Mouse (Mus musculus) gastrocnemius, postnatal 14 days (tissue): Measurements from ENCODE around the gene Trub1. TPM values are rescaled to one million over a fixed set of nuclear protein-coding genes. Genes with fewer than 3 reads are reported as not detected.

ENCODE experiments used
- DNase-seq: peaks from one replicate; pipeline ENCODE4 v3.0.0; 2021; ENCODE audit warnings: mixed read lengths
- intact Hi-C: fragments of 180-260 bp; cut with DNase I; formaldehyde crosslinking; loops from one replicate; pipeline ENCODE4 v1.15.1; 2025; ENCODE audit warnings: low total_unique reads
- long read RNA-seq, 2 experiments: library from polyadenylated mRNA; stranded (forward); transcript quantifications; one replicate each; pipeline ENCODE4 v2.0.0; 2021
- total RNA-seq, 2 experiments: library from RNA; stranded (reverse); gene quantifications; 2 replicates each; pipeline ENCODE4 v1.2.3; 2021

Gene Trub1
- total RNA-seq, result 10 to 100 TPM in 1 of 2 experiments, 1 to 10 TPM in 1; 9.3 to 11.0 TPM
- long read RNA-seq, experiment 1, transcript Trub1-202 (8 exons, 3,789 nt), result major isoform, 17 of 17 reads
- long read RNA-seq, experiment 1, partial matches to known transcripts, result 0 of 17 reads
- long read RNA-seq, experiment 1, other reads (novel, unspliced or antisense), result 0 of 17 reads
- long read RNA-seq, experiment 2, transcript Trub1-202 (8 exons, 3,789 nt), result major isoform, 13 of 16 reads
- long read RNA-seq, experiment 2, partial matches to known transcripts, result 0 of 16 reads
- long read RNA-seq, experiment 2, other reads (novel, unspliced or antisense), result 3 of 16 reads

- DNase-seq, result peak; percentile 82
- intact Hi-C loops, result loop anchor here (5.0 kb wide), 1 partner anchor 50 kb away; no protein-coding TSS in a partner anchor
These were observed at the start of gene Trub1 for GRCm38 (mm10) chr19:57452492-57453217. Gene Trub1, plus strand, starts transcription at chr19:57452912.

GRCm38 (mm10) chr19:57403700-57404501 lies 48.8 kb upstream of the Trub1 start:
- peak; percentile 85 for DNase-seq
- intact Hi-C loops, result loop anchor here (5.0 kb wide), 2 partner anchors 48 to 238 kb away; partner anchors contain the start of gene Trub1

DNA sequence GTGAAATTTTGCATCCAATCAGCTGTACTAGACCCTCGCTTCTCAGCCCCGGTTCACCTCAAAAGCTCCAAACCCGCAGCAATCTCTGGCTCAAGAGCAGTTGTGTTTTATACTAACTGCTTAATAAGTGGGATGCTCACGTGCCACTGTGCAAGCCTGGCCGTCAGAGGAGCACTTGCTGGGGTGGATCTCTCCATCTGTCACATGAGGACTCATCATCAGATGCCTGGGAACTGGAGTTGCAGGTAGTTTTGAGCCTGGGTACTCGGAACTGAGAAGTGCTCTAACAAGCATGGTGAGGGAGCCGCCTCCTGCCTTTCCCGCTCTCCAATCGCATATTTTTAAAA lies 48.2 kb upstream of the Trub1 start:
- intact Hi-C loops, result loop anchor here (5.0 kb wide), 2 partner anchors 48 to 238 kb away; partner anchors contain the start of gene Trub1
- no peak for DNase-seq

GRCm38 (mm10) chr19:57407947-57408346 lies 44.8 kb upstream of the Trub1 start:
- intact Hi-C loops, result no loop called here
- DNase-seq, result no peak

DNA sequence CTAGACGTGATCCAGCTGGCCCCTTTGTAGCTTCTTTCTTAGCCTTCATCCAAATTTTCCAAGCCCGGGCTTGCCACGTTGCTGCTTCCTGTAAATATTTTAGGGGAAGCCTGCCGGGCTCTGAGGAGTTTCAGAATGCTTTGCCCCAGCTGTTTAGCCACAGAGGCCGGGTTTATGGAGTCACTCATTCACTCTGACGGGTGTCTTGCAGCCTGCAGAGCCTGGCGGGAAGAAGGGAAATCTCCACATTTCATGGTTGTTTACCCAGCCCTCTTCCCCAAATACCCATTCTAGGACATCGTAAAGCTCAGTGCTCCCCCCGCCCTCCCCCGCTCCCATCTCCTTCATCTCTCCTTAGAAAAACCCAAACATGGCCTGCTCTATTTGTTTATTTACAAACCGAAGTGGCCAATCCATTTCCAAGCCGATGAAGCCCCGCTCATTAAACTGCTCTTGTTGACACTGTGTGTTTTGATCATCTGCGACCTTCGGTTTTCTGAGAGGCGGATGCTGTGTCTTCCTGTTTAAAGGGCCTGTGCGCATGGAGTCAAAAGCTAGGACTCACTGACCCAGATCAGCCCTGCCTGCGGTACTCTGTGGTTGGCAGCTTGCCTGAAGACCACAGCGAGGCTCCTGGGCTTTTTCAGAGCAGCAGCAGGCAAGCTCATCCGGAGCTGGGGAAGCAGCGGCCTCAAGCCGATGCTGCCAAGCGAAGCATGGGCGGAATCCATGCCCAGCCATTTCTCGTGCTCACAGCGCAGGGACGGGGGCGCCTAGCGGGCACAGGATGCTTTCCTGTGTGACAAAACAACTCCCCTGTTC lies 41.1 kb upstream of the Trub1 start:
- peak; percentile 84 for DNase-seq
- intact Hi-C loops, result no loop called here

- intact Hi-C loops, result no loop called here
These were observed 39.5 kb upstream of the Trub1 start for GRCm38 (mm10) chr19:57413170-57413569.

GRCm38 (mm10) chr19:57413918-57414317 lies 38.8 kb upstream of the Trub1 start:
- intact Hi-C loops, result no loop called here
- DNase-seq, result no peak

More at GRCm38 (mm10) chr19:57413170-57413569, 39.5 kb upstream of the Trub1 start:
- DNase-seq, result no peak

GRCm38 (mm10) chr19:57415031-57415807 lies 37.5 kb upstream of the Trub1 start:
- intact Hi-C loops, result no loop called here

GRCm38 (mm10) chr19:57417800-57418580 lies 34.7 kb upstream of the Trub1 start:
- intact Hi-C loops, result no loop called here
- no peak for DNase-seq

More at GRCm38 (mm10) chr19:57415031-57415807, 37.5 kb upstream of the Trub1 start:
- DNase-seq, result no peak

DNA sequence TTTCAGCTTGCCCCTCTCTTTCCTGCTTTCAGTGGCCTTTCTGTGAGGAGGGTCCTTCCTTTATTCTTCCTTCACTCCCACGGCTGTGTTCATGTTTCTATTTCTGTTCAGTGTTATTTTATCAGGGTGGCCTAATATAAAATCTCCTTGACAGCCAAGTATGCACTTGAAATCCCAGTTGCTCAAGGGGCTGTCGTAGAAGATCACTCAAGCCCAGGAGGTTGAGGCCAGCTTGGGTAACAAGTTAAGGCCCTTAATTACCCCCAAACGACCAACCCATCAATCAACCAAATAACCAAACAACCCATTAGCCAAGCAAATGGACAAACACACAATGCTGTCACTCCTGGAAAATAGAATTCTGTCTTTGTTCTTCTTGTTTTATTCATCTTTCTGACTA lies 29.3 kb upstream of the Trub1 start:
- intact Hi-C loops, result no loop called here
- no peak for DNase-seq

GRCm38 (mm10) chr19:57425296-57425695 lies 27.4 kb upstream of the Trub1 start:
- intact Hi-C loops, result no loop called here
- no peak for DNase-seq

- DNase-seq, result no peak
These were observed 25.9 kb upstream of the Trub1 start for GRCm38 (mm10) chr19:57426841-57427240.

GRCm38 (mm10) chr19:57427756-57428438 lies 24.8 kb upstream of the Trub1 start:
- DNase-seq, result no peak

More at GRCm38 (mm10) chr19:57426841-57427240, 25.9 kb upstream of the Trub1 start:
- intact Hi-C loops, result no loop called here

GRCm38 (mm10) chr19:57428641-57429040 lies 24.1 kb upstream of the Trub1 start:
- intact Hi-C loops, result no loop called here
- no peak for DNase-seq

More at GRCm38 (mm10) chr19:57427756-57428438, 24.8 kb upstream of the Trub1 start:
- intact Hi-C loops, result no loop called here

GRCm38 (mm10) chr19:57429926-57430325 lies 22.8 kb upstream of the Trub1 start:
- intact Hi-C loops, result no loop called here

DNA sequence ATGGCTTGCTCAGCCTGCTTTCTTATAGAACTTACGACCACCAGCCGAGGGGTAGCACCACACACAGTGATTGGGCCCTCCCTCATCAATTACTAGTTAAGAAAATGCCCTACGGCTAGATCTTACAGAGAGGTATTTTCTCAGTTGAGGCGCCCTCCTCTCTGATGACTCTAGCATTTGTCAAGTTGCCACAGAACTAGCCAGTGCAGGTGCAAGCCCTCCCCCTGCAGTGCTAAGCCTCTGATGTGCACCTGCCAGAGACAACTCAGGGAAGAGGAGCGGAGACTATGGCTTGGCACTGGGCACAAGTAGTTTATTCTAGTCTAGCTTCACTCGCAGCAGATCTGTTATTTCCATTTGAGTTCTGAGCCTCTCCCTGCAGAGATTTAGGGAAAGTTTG lies 21.2 kb upstream of the Trub1 start:
- intact Hi-C loops, result no loop called here

More at GRCm38 (mm10) chr19:57429926-57430325, 22.8 kb upstream of the Trub1 start:
- no peak for DNase-seq

GRCm38 (mm10) chr19:57434024-57434423 lies 18.7 kb upstream of the Trub1 start:
- no peak for DNase-seq
- intact Hi-C loops, result no loop called here

More for the DNA sequence above, 21.2 kb upstream of the Trub1 start:
- DNase-seq, result no peak
